Mouse (Mus musculus) liver, adult 2 months (tissue): ENCODE measurements around the gene F12. TPM values are rescaled to one million over a fixed set of nuclear protein-coding genes. Genes with fewer than 3 reads are reported as not detected.

Experiments
- DNase-seq: peaks from one replicate; pipeline ENCODE4 v3.0.0-alpha.2; 2011; ENCODE audit warnings: low read depth, low spot score; ENCODE audit errors: extremely low read depth
- H3K27ac ChIP-seq: fragments of 200-500 bp; replicated peaks from 2 replicates; pipeline ENCODE4 v1.5.1; 2012; ENCODE audit warnings: low read depth, mild to moderate bottlenecking, control low read depth, inconsistent platforms, low read length; ENCODE audit not compliant: insufficient read depth
- H3K27me3 ChIP-seq: fragments of 200-500 bp; 2 replicates; pipeline ENCODE4 v1.6.1; 2012; ENCODE audit warnings: mild to moderate bottlenecking, moderate library complexity, low read length, inconsistent platforms; ENCODE audit not compliant: control insufficient read depth, insufficient read depth
- H3K36me3 ChIP-seq: fragments of 200-500 bp; 2 replicates; pipeline ENCODE4 v1.6.1; 2012; ENCODE audit warnings: low read length, inconsistent platforms; ENCODE audit not compliant: control insufficient read depth, insufficient read depth
- H3K4me1 ChIP-seq: fragments of 200-500 bp; 2 replicates; pipeline ENCODE4 v1.6.1; 2011; ENCODE audit warnings: low read length; ENCODE audit not compliant: control insufficient read depth, insufficient read depth
- H3K4me3 ChIP-seq: fragments of 200-500 bp; 2 replicates; pipeline ENCODE4 v1.5.1; 2011; ENCODE audit warnings: low read depth, mild to moderate bottlenecking, control low read depth, low read length, moderate library complexity; ENCODE audit not compliant: insufficient read depth
- H3K79me2 ChIP-seq: fragments of 200-500 bp; 2 replicates; pipeline ENCODE4 v1.6.1; 2012; ENCODE audit warnings: inconsistent platforms, mild to moderate bottlenecking, low read length, moderate library complexity; ENCODE audit not compliant: control insufficient read depth, insufficient read depth
- H3K9ac ChIP-seq: fragments of 200-500 bp; 2 replicates; pipeline ENCODE4 v1.6.1; 2012; ENCODE audit warnings: low read depth, mild to moderate bottlenecking, control low read depth, inconsistent platforms, low read length
- CTCF ChIP-seq: fragments of 200-500 bp; IDR thresholded peaks from 2 replicates; pipeline ENCODE4 v1.5.1; 2011; ENCODE audit warnings: low read depth, low read length, control low read depth
- POLR2A ChIP-seq: fragments of 200-500 bp; IDR thresholded peaks from 2 replicates; pipeline ENCODE4 v1.6.1; 2011; ENCODE audit warnings: low read length, control low read depth; ENCODE audit not compliant: insufficient read depth; ENCODE audit errors: extremely low read depth
- WGBS: fragments of 180-500 bp; shearing (Covaris S2); methylation state at CpG from one replicate; pipeline ENCODE4 v1.1.7; 2018; 5-methylcytosine and 5-hydroxymethylcytosine counted together
- polyA plus RNA-seq: library from polyadenylated mRNA; depleted of rRNA; stranded (reverse); fragments of >200 nt; gene quantifications from 2 replicates; pipeline ENCODE4 v1.2.3, GENCODE M21; 2012; rRNA removed
- total RNA-seq: library from RNA; depleted of rRNA; stranded (reverse); fragments of >200 nt; gene quantifications from 2 replicates; pipeline ENCODE4 v1.2.3, GENCODE M21; 2014; rRNA removed

The F12 gene
- total RNA-seq (391 and 453 TPM in 2 replicates), polyA plus RNA-seq (621 and 798 TPM in 2 replicates)

GRCm38 (mm10) chr13:55426613-55427012, at the start of gene F12:
F12 (minus strand) TSS chr13:55426793.
- peaks cover 4% of the 10 kb centered on the region; the same call in 1 of the 2 replicates for H3K36me3 ChIP-seq
- peak; percentile 83 for DNase-seq
- 21% methylated on average over 10 of the region's 10 CpGs for WGBS
- peak within 1 kb of the TSS; percentile 71 for H3K4me3 ChIP-seq
- H3K9ac ChIP-seq: peak within 1 kb of the TSS; percentile 95
- peak within 1 kb of the TSS; percentile 98 for H3K27ac ChIP-seq
- peaks cover 11% of the 10 kb centered on the region; the same call in 1 of the 2 replicates for H3K79me2 ChIP-seq
- H3K4me1 ChIP-seq: peaks cover 20% of the 10 kb centered on the region
- H3K27me3 ChIP-seq: no peaks in the 10 kb centered on the region
- no peak for TF ChIP-seq CTCF
- peak; percentile 84 for TF ChIP-seq POLR2A

DNA sequence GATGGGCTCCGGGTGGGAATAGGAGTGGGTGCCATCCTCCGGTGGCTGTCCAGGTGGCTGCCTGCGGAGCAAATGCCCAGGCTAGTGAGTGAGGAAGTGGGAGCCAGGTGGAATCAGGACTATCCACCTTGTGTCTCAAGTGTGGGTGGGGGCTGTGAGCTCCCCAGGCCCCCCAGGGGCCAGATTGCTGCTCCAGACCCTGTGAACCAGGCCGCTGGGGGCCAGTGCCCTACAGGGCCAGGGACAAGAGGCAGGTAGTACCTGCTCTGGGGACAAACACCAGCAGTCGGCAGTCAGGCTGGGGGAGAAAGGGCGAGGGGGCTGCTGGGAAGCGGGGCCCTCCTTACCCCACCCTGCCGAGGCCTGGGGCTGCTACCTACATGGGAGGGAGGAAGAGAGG, 49.7 kb upstream of the F12 start:
- H3K79me2 ChIP-seq: no peaks in the 10 kb centered on the region
- WGBS: 93% methylated on average over 8 of the region's 8 CpGs
- H3K27me3 ChIP-seq: peaks cover 12% of the 10 kb centered on the region; the same call in 1 of the 2 replicates
- TF ChIP-seq CTCF: no peak
- no peak for TF ChIP-seq POLR2A
- DNase-seq: no peak
- H3K27ac ChIP-seq: no peak overlapping the region
- no peaks in the 10 kb centered on the region; the same call in 1 of the 2 replicates for H3K4me1 ChIP-seq
- no peak overlapping the region for H3K9ac ChIP-seq
- H3K36me3 ChIP-seq: no peaks in the 10 kb centered on the region
- H3K4me3 ChIP-seq: no peak overlapping the region

DNA sequence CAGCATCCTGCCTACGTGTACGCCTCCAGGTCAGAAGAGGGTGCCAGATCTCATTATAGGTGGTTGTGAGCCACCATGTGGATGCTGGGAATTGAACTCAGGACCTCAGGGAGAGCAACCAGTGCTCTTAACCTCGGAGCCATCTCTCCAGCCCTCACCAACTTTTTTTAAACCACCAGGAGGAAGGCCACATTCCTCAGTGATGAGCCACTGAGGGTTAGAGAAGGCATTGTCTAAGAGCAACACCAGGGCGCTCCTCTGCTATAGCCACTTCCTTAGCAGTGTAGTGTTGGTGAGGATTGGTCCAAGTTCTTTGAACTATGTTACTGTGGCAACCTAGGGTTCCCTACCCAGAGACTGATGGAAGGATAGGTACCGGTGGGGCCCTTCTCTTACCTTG, 49.2 kb upstream of the F12 start:
- Histone ChIP-seq H3K36me3 (no peaks in the 10 kb centered on the region), H3K79me2 (no peaks in the 10 kb centered on the region), H3K4me1 (no peaks in the 10 kb centered on the region; the same call in 1 of the 2 replicates), H3K4me3 (no peak overlapping the region), H3K27me3 (peaks cover 12% of the 10 kb centered on the region; the same call in 1 of the 2 replicates), H3K9ac (no peak overlapping the region), H3K27ac (no peak overlapping the region)
- no peak for DNase-seq
- WGBS: 94% methylated on average over 5 of the region's 5 CpGs
- TF ChIP-seq POLR2A (no peak), CTCF (no peak)

DNA sequence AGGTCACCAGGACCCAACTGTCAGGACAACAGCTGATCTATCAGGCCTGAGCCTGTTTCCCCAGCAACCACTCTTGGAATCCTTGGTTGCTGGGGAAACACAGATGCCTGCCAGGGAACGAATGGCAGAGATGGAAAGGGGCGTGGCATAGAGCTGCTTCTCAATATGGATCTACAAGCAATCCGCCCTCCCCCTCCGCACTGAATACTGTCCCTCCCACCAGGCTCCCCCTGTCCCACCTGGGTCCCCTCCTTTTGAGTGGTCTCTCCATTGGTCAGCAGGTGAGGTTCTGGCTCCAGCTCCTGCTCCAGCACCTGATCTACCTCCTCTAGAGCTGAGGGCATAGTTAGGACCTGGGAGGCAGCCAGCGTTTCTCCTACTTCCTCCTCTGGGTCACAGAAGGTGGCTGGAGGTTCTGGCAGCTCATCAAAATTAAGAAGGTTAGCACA, 48.1 kb upstream of the F12 start:
- peak; percentile 22 for DNase-seq
- Histone ChIP-seq H3K9ac (no peak overlapping the region), H3K27ac (no peak overlapping the region), H3K36me3 (no peaks in the 10 kb centered on the region), H3K27me3 (peaks cover 12% of the 10 kb centered on the region; the same call in 1 of the 2 replicates), H3K79me2 (no peaks in the 10 kb centered on the region), H3K4me1 (no peaks in the 10 kb centered on the region; the same call in 1 of the 2 replicates), H3K4me3 (no peak overlapping the region)
- WGBS: 61% methylated on average over 5 of the region's 5 CpGs
- TF ChIP-seq POLR2A (no peak), CTCF (no peak)

DNA sequence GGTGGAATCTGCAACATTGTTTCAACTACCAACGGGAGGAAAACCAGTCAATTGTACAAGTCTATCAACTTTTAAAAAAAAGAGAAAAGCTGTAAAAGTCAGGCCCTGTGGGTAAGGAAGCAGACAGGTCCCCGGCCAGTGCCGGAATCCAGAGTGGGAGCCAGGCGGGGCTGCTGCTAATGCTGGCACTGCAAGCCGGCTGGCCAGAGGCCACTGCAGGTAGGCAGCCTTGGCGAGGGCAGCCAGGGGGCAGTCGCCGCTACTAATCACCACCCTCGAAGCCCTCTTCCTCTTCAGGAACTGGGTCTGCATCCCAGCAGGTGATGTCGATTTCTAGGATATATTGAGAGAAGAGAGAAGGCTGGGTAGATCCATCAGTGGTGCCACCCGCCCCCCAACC, 47.4 kb upstream of the F12 start:
- H3K9ac ChIP-seq: no peak overlapping the region
- peaks cover 12% of the 10 kb centered on the region; the same call in 1 of the 2 replicates for H3K27me3 ChIP-seq

GRCm38 (mm10) chr13:55473076-55473831, 46.7 kb upstream of the F12 start:
- TF ChIP-seq CTCF (no peak), POLR2A (no peak)
- no peaks in the 10 kb centered on the region; the same call in 1 of the 2 replicates for H3K4me1 ChIP-seq
- no peak for DNase-seq
- H3K27me3 ChIP-seq: peaks cover 12% of the 10 kb centered on the region; the same call in 1 of the 2 replicates
- no peak overlapping the region for H3K9ac ChIP-seq
- no peaks in the 10 kb centered on the region for H3K79me2 ChIP-seq
- H3K27ac ChIP-seq: no peak overlapping the region
- 57% methylated on average over 18 of the region's 18 CpGs for WGBS
- H3K36me3 ChIP-seq: no peaks in the 10 kb centered on the region
- H3K4me3 ChIP-seq: no peak overlapping the region

More for the DNA sequence above, 47.4 kb upstream of the F12 start:
- 81% methylated on average over 11 of the region's 11 CpGs for WGBS
- TF ChIP-seq CTCF (no peak), POLR2A (no peak)
- Histone ChIP-seq H3K79me2 (no peaks in the 10 kb centered on the region), H3K36me3 (no peaks in the 10 kb centered on the region), H3K4me1 (no peaks in the 10 kb centered on the region; the same call in 1 of the 2 replicates), H3K27ac (no peak overlapping the region), H3K4me3 (no peak overlapping the region)
- no peak for DNase-seq
